Mouse (Mus musculus): ENCODE results near the gene March10. TPM values are rescaled to one million over a fixed set of nuclear protein-coding genes. Genes with fewer than 3 reads are reported as not detected.

Gene March10
- total RNA-seq, 2 experiments from 2014 or later, result 0.79 to 0.87 TPM

- no peak overlapping the region for H3K27ac ChIP-seq
- TF ChIP-seq CTCF (conservative IDR thresholded peaks at IDR 0.05), result no peak
- H3K4me3 ChIP-seq, result no peak overlapping the region
- DNase-seq (ENCODE audit: low spot score in 2 of 2), result no peak
Observed at GRCm38 (mm10) chr11:105331129-105331528, 125.4 kb downstream of the March10 start.

DNA sequence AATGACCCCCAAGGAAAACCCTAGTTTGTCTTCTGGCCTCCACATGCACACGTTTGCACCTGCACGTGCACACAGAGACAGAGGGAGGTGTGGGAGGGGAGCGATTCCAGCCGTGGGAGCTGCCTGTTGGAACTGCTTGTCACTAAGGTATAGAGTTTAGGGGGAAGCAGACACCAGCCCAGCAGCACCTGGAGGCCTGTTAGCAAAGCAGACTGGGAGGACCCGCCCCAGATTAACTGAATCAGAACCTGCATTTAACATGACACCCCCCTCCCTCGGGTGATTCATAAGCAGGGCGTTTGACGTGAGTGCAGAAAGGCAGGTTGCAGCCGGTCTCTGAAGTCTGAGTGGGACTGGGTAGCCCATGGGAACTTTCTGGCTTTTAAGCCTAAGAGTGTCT lies 126.6 kb downstream of the March10 start:
- no peak for TF ChIP-seq CTCF (conservative IDR thresholded peaks at IDR 0.05)
- no peak overlapping the region for H3K27ac ChIP-seq
- no peak overlapping the region for H3K4me3 ChIP-seq
- no peak for DNase-seq (ENCODE audit: low spot score in 2 of 2)

DNA sequence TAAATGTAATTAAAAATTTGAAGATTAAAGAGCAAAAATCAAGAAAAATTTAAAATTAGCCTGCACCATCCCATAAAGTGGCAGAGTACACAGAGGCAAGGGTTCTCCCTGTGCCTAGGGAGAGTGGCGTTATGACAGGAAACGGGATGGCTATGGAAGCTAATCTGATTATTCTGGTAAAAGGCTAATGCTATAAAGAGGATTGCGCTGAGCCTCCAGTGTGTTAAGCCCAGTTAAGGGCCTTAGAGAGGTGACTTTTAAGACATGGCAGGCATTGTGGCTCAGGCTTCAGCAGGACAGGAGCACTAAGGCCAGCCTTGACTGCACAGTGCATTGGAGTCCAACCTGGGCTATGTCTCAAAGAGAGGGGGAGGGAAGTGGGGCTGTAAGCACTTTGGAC lies 129.4 kb downstream of the March10 start:
- H3K27ac ChIP-seq, result no peak overlapping the region
- no peak for DNase-seq (ENCODE audit: low spot score in 2 of 2)
- TF ChIP-seq CTCF (conservative IDR thresholded peaks at IDR 0.05), result no peak
- no peak overlapping the region for H3K4me3 ChIP-seq

- Histone ChIP-seq H3K4me3 (no peak overlapping the region), H3K27ac (no peak overlapping the region)
- DNase-seq (ENCODE audit: low spot score in 2 of 2), result no peak
- TF ChIP-seq CTCF (conservative IDR thresholded peaks at IDR 0.05), result no peak
Observed at GRCm38 (mm10) chr11:105323530-105323929, 133.0 kb downstream of the March10 start.

DNA sequence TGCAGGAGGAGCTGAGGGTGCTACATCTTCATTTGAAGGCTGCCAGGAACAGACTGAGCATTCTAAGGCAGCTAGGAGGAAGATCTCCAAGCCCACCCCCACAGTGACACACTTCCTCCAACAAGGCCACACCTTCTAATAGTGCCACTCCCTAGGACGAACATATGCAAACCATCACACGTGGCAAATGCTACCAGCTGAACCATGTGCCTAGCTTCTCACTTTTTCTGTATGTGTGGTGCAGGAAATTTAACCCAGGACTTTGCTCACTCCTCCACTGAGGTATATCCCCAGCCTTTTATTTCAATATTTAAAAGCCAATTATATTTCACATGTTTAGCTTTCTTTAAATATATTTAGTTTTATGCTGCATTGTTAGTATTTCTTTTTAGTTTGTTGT lies 135.4 kb downstream of the March10 start:
- TF ChIP-seq CTCF (conservative IDR thresholded peaks at IDR 0.05), result no peak

DNA sequence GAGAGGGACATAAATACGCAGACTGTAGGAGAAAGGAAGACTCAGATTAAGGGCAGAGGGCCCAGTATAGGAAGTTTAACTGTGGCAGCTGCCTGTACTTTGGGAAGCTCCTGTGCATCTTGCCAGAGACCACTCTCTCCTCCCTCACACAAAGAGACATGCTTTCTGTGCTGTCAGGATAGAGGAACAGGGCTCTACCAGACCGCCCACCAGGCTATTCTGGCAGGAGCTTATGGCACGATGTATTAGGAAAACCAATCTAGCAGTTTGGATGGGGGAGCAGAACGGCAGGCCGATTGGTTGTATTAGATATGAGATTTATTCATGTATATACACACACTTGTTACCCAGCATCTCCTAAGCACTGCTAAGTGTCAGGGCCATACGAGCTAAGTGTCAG lies 138.8 kb downstream of the March10 start:
- no peak overlapping the region for H3K4me3 ChIP-seq
- DNase-seq (ENCODE audit: low spot score in 2 of 2), result peak in 1 of 2 experiments; percentile 22
- H3K27ac ChIP-seq, result no peak overlapping the region
- no peak for TF ChIP-seq CTCF (conservative IDR thresholded peaks at IDR 0.05)

More for the DNA sequence above, 135.4 kb downstream of the March10 start:
- H3K4me3 ChIP-seq, result no peak overlapping the region
- H3K27ac ChIP-seq, result no peak overlapping the region
- no peak for DNase-seq (ENCODE audit: low spot score in 2 of 2)

- no peak for DNase-seq (ENCODE audit: low spot score in 2 of 2)
- Histone ChIP-seq H3K27ac (no peak overlapping the region), H3K4me3 (no peak overlapping the region)
- no peak for TF ChIP-seq CTCF (conservative IDR thresholded peaks at IDR 0.05)
Observed at GRCm38 (mm10) chr11:105316121-105316520, 140.4 kb downstream of the March10 start.

DNA sequence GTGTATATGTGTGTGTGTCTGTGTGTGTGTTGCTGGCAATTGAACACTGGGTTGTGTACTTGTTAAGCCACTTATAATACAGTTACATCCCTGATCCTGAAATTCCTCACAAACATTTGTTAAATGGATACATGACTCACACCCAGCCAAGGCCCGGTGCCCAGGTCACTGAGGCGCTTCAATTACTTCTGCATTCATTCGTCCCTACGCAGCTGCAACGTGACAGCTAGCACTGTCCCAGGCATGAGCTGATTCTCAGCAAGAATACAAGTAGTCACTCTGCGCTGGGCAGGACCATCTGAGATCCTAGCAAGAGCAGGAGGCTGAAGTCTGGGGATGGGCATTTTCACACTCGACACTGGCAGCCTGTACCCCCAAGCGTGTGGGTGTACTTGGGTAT lies 141.2 kb downstream of the March10 start:
- Histone ChIP-seq H3K4me3 (no peak overlapping the region), H3K27ac (no peak overlapping the region)
- TF ChIP-seq CTCF (conservative IDR thresholded peaks at IDR 0.05), result no peak
- no peak for DNase-seq (ENCODE audit: low spot score in 2 of 2)

DNA sequence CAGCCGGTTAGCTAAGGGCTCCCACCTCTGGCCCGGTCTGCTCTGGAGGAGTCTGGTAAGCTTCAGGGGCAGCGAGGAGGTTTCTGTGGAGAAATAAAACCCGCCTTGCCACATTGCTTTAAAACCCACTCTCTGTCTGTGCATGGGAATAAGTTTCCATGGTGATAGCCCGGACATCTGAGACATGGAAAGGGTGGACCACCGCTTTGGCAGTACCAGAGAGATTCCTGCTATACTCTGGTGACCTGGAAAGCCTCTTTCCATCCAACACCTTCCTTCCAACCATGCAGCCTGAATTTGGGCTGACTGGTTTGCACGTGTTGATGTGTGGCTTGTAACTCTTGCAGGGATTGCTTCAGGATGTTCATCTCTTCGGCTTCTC lies 142.9 kb downstream of the March10 start:
- TF ChIP-seq CTCF (conservative IDR thresholded peaks at IDR 0.05), result no peak
- Histone ChIP-seq H3K4me3 (no peak overlapping the region), H3K27ac (peak overlapping the region; percentile 32; the same call in 1 of the 2 replicates)
- no peak for DNase-seq (ENCODE audit: low spot score in 2 of 2)

- H3K27ac ChIP-seq, result peak overlapping the region; percentile 32; the same call in 1 of the 2 replicates
- DNase-seq (ENCODE audit: low spot score in 2 of 2), result no peak
- no peak overlapping the region for H3K4me3 ChIP-seq
- no peak for TF ChIP-seq CTCF (conservative IDR thresholded peaks at IDR 0.05)
Observed at GRCm38 (mm10) chr11:105312972-105313632, 143.4 kb downstream of the March10 start.

- TF ChIP-seq CTCF (conservative IDR thresholded peaks at IDR 0.05), result no peak
- Histone ChIP-seq H3K27ac (peak overlapping the region; percentile 24; the same call in 1 of the 2 replicates), H3K4me3 (no peak overlapping the region)
- no peak for DNase-seq (ENCODE audit: low spot score in 2 of 2)
Observed at GRCm38 (mm10) chr11:105312311-105312942, 144.1 kb downstream of the March10 start.

DNA sequence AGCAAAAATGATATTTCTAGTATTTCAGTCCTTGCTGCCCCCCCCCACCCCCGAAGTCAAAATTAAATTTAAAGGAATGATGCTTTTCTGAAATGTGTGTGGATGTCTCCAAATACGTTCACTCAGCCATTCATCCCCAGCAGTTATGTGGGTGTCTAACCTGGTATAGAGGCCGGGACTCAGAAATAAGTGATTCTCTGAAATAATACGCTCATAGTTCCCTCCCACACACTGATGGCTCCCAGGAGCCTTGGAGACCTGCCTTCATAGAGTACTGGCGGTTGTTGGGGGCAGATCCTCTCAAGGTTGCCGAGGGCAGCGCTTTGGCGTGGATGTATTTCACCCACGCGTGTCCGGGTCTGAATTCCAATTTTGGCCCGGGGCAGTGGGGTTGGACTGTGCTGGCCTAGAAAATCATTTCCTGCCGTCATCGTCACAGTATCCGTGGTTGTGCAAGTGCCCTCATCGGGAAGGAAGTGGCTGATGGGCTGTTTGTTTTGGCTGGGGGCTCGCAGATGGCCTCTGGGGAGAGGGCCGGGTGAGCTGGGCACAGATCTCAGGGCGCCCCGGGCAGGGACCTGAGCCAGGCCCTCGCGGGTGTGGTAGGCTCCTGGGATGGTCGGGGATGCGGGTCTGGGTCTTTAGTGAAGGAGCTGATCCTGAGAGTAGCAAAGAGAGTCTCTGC lies 145.1 kb downstream of the March10 start:
- DNase-seq (ENCODE audit: low spot score in 2 of 2), result no peak

More for the DNA sequence above, 145.1 kb downstream of the March10 start:
- TF ChIP-seq CTCF (conservative IDR thresholded peaks at IDR 0.05), result no peak
- Histone ChIP-seq H3K27ac (no peak overlapping the region), H3K4me3 (no peak overlapping the region)

Other genes starting within 250 kb of the March10 start
- gene Mrc2, start 164.1 kb downstream of the March10 start, total RNA-seq (2021), result 1 to 10 TPM; 4.1 to 5.7 TPM
- 100 to 1,000 TPM; 164 to 177 TPM for gene Tanc2, start 133.3 kb upstream of the March10 start, total RNA-seq (2021)

All from layer of hippocampus, adult 2 months (tissue).